Mouse (Mus musculus) liver, postnatal 0 days (tissue): ENCODE data around the gene Asic4. TPM values are rescaled to one million over a fixed set of nuclear protein-coding genes. Genes with fewer than 3 reads are reported as not detected.
A peak's percentile ranks its signal among the peaks of the same experiment; 100 is the strongest.

Experiments used
- ATAC-seq: fragments of 200-750 bp; cut with Nextera tagmentation; 2 replicates; pipeline ENCODE4 v1.8.0; 2017; ENCODE audit warnings: mild to moderate bottlenecking, moderate library complexity
- DNase-seq: peaks from one replicate; pipeline ENCODE4 v3.0.0-alpha.2; 2016
- H3K27ac ChIP-seq: fragments of 300-500 bp; sonication (generic); 2 replicates; pipeline ENCODE4 v1.5.1; 2014; ENCODE audit warnings: antibody characterized with exemption, moderate library complexity, mild to moderate bottlenecking, low read depth
- H3K27me3 ChIP-seq: fragments of 300-500 bp; sonication (generic); 2 replicates; pipeline ENCODE4 v1.6.1; 2014; ENCODE audit warnings: low read length, control low read depth, mixed read lengths; ENCODE audit not compliant: insufficient read depth
- H3K36me3 ChIP-seq: fragments of 300-500 bp; sonication (generic); replicated peaks from 2 replicates; pipeline ENCODE4 v1.6.1; 2014; ENCODE audit warnings: mild to moderate bottlenecking, control low read depth, low read length, moderate library complexity, mixed read lengths; ENCODE audit not compliant: insufficient read depth
- H3K4me1 ChIP-seq: fragments of 300-500 bp; sonication (generic); 2 replicates; pipeline ENCODE4 v1.6.1; 2014; ENCODE audit warnings: antibody characterized with exemption, mild to moderate bottlenecking, control low read depth; ENCODE audit not compliant: insufficient read depth
- H3K4me2 ChIP-seq: fragments of 300-500 bp; sonication (generic); 2 replicates; pipeline ENCODE4 v1.6.1; 2014; ENCODE audit warnings: low read depth, mild to moderate bottlenecking, low read length, moderate library complexity, mixed read lengths
- H3K4me3 ChIP-seq: fragments of 300-500 bp; sonication (generic); 2 replicates; pipeline ENCODE4 v1.5.1; 2014; ENCODE audit warnings: low read depth, low read length
- H3K9ac ChIP-seq: fragments of 300-500 bp; sonication (generic); replicated peaks from 2 replicates; pipeline ENCODE4 v1.6.1; 2014; ENCODE audit warnings: mild to moderate bottlenecking, moderate library complexity
- H3K9me3 ChIP-seq: fragments of 300-500 bp; sonication (generic); 2 replicates; pipeline ENCODE4 v1.6.1; 2016; ENCODE audit warnings: mild to moderate bottlenecking, control low read depth, low read length, mixed read lengths
- CTCF ChIP-seq: sonication (generic); IDR thresholded peaks from 2 replicates; pipeline ENCODE4 v1.5.1; 2016; ENCODE audit warnings: antibody characterized with exemption, low read depth
- EP300 ChIP-seq: IDR thresholded peaks from 2 replicates; pipeline ENCODE4 v1.6.1; 2016; ENCODE audit warnings: antibody characterized with exemption, low read depth, mild to moderate bottlenecking
- WGBS: fragments of 180-500 bp; shearing (Covaris S2); extraction: QIAGEN DNeasy Blood & Tissue Kit; methylation state at CpG from one replicate; pipeline ENCODE4 v1.1.7; 2014; ENCODE audit not compliant: insufficient replicate concordance; 5-methylcytosine and 5-hydroxymethylcytosine counted together
- polyA plus RNA-seq: library from polyadenylated mRNA; unstranded; fragments of >200 nt; fragmentation: Nextera tagmentation; extraction: Ambion mirVana; gene quantifications from 2 replicates; pipeline ENCODE4 v1.2.1, GENCODE M21; 2015

The Asic4 gene
- polyA plus RNA-seq, 1 experiment from 2014 or later: not detected

DNA sequence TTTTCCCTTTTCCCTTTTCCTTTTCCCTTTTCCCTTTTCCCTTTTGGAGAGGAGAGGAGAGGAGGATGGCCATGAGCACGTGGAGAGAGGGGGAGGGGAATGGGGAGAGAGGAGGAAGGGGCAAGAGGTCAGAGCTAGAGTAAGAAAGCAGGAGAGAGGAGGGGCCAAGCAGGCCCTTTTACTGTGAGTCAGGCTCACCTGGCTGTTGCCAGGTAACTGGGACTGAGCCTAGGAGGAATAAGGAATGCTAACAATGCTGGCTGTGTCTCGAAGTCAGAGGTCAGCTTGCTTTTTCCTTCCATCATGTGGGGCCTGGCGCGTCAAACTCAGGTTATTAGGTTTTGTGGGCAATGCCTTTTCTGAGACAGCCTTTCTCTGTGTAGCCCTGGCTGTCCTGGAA, 67.7 kb downstream of the Asic4 start:
- H3K4me3 ChIP-seq: no peak overlapping the region
- H3K27me3 ChIP-seq: no peaks in the 10 kb centered on the region
- DNase-seq (no peak), ATAC-seq (no peak)
- H3K4me2 ChIP-seq: no peak overlapping the region
- H3K9me3 ChIP-seq: no peaks in the 10 kb centered on the region
- H3K27ac ChIP-seq: no peak overlapping the region
- H3K9ac ChIP-seq: no peak overlapping the region
- no peaks in the 10 kb centered on the region for H3K36me3 ChIP-seq
- peaks cover 9% of the 10 kb centered on the region for H3K4me1 ChIP-seq
- no peak for TF ChIP-seq CTCF
- TF ChIP-seq EP300: no peak
- 66% methylated on average over 4 of the region's 4 CpGs for WGBS

DNA sequence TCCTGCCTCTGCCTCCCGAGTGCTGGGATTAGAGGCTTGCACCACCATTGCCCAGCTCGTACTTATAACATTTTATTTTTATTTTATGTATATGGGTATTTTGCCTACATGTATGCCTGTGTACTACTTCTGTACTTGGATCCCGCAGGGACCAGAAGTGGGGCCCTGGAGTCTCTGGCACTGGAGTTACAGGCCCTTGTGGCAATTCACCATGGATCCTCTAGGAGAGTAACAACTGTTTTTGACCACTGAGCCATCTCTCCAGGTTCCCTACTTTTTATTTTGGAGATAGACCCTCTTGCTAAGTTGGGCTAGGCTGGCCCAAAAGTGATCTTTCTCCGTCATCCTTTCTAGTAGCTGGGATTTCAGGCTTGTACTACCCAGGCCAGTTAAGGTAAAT, 68.2 kb downstream of the Asic4 start:
- 76% methylated on average over 4 of the region's 4 CpGs for WGBS
- Histone ChIP-seq H3K27ac (no peak overlapping the region), H3K9ac (no peak overlapping the region), H3K4me2 (no peak overlapping the region), H3K27me3 (no peaks in the 10 kb centered on the region), H3K9me3 (no peaks in the 10 kb centered on the region), H3K4me1 (peaks cover 9% of the 10 kb centered on the region), H3K4me3 (no peak overlapping the region), H3K36me3 (no peaks in the 10 kb centered on the region)
- ATAC-seq (no peak), DNase-seq (no peak)
- TF ChIP-seq EP300: no peak
- TF ChIP-seq CTCF: no peak

- Histone ChIP-seq H3K4me3 (no peak overlapping the region), H3K9me3 (no peaks in the 10 kb centered on the region), H3K27ac (no peak overlapping the region), H3K4me1 (peaks cover 9% of the 10 kb centered on the region), H3K36me3 (no peaks in the 10 kb centered on the region), H3K4me2 (no peak overlapping the region), H3K27me3 (no peaks in the 10 kb centered on the region), H3K9ac (no peak overlapping the region)
- no peak for DNase-seq
- WGBS: 67% methylated on average over 5 of the region's 5 CpGs
- ATAC-seq: no peak
- no peak for TF ChIP-seq CTCF
- no peak for TF ChIP-seq EP300
These were observed 69.3 kb downstream of the Asic4 start for GRCm38 (mm10) chr1:75519576-75519975.

DNA sequence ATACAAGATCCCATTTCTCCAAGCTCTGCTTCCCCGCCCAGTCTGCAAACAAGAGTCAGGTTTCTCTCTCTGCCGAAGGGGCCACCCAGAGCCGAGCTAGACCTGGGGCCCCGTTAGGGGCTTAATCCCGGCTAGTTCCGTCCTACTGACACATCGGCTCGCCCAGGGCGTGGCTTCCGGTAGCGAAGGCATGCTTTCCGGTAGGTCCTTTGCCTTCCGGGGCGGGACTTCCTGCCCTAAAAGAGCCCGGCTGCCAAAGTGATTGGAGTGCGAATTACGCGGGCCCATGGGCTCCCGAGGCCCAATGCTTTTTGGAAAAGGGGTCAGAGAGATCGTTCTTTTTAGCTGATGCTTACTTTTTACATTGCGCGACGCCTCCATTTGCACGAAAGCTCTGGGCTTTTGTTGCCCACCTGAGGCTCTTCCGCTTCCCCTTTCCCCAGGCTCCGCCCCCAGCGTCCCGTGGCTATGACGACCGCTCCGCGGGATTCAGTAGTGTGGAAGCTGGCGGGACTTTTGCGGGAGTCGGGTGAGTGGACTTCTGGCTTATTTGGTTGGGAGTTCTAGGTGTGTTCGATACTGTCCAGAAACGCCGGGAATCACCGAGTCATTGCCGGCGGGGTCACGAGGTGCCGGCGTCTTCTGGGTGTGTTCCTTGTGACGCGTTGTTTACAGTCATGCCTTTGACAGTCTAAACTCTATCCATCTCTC, 71.2 kb downstream of the Asic4 start, which contains the start of gene Stk11ip:
TSS of gene Stk11ip (plus strand) at position 209 of the 711 bp plus-strand sequence.
- peak; percentile 95 for DNase-seq
- Histone ChIP-seq H3K9me3 (no peaks in the 10 kb centered on the region), H3K4me3 (peak within 1 kb of the TSS; percentile 81), H3K27ac (peak within 1 kb of the TSS; percentile 93), H3K27me3 (no peaks in the 10 kb centered on the region), H3K4me2 (peak within 1 kb of the TSS; percentile 83), H3K9ac (peak within 1 kb of the TSS; percentile 81), H3K36me3 (0 out of 2 replicates have a peak, but pooled peaks cover under 1% of the 10 kb centered on the region), H3K4me1 (peaks cover 9% of the 10 kb centered on the region)
- no peak for TF ChIP-seq CTCF
- TF ChIP-seq EP300: peak; percentile 65
- under 1% methylated on average over 46 of the region's 46 CpGs for WGBS
- ATAC-seq: peak; percentile 98

Other genes with a start within 250 kb of the Asic4 start
- gene Glb1l, start 239.6 kb upstream of the Asic4 start, polyA plus RNA-seq: 2.7 and 3.5 TPM in 2 replicates
- 88.3 and 101 TPM in 2 replicates for gene Stk16, start 239.6 kb upstream of the Asic4 start, polyA plus RNA-seq
- gene Tuba4a, start 230.6 kb upstream of the Asic4 start, polyA plus RNA-seq: 291 and 298 TPM in 2 replicates
- 0.18 TPM in 1 of 2 replicates, not detected in the other for gene A630095N17Rik, start 218.3 kb upstream of the Asic4 start, polyA plus RNA-seq
- gene Dnajb2, start 214.0 kb upstream of the Asic4 start, polyA plus RNA-seq: 29.0 and 31.0 TPM in 2 replicates
- gene Ptprn, start 185.9 kb upstream of the Asic4 start, polyA plus RNA-seq: 0.02 and 0.09 TPM in 2 replicates
- not detected in 2 replicates for gene Resp18, start 172.0 kb upstream of the Asic4 start, polyA plus RNA-seq
- gene Dnpep, start 132.4 kb upstream of the Asic4 start, polyA plus RNA-seq: 50.5 and 52.8 TPM in 2 replicates
- 4.0 and 14.2 TPM in 2 replicates for gene Des, start 90.1 kb upstream of the Asic4 start, polyA plus RNA-seq
- 3.4 and 3.5 TPM in 2 replicates for gene Speg, start 75.1 kb upstream of the Asic4 start, polyA plus RNA-seq
- 21.0 and 22.0 TPM in 2 replicates for gene Gmppa, start 14.5 kb upstream of the Asic4 start, polyA plus RNA-seq
- 3.1 and 3.3 TPM in 2 replicates for gene Chpf, start 28.9 kb downstream of the Asic4 start, polyA plus RNA-seq
- 0.08 TPM in 1 of 2 replicates, not detected in the other for gene Tmem198, start 29.1 kb downstream of the Asic4 start, polyA plus RNA-seq
- 3.4 and 4.5 TPM in 2 replicates for gene Obsl1, start 56.0 kb downstream of the Asic4 start, polyA plus RNA-seq
- 0.33 and 0.36 TPM in 2 replicates for gene Inha, start 56.6 kb downstream of the Asic4 start, polyA plus RNA-seq
- 3.3 TPM in 2 replicates for gene Stk11ip, start 71.1 kb downstream of the Asic4 start, polyA plus RNA-seq
- gene Slc4a3, start 95.8 kb downstream of the Asic4 start, polyA plus RNA-seq: 0.40 and 0.42 TPM in 2 replicates